Mouse (Mus musculus): ENCODE results near the gene Rgl3. TPM values are rescaled to one million over a fixed set of nuclear protein-coding genes. Genes with fewer than 3 reads are reported as not detected.

Gene Rgl3
- total RNA-seq, 2 experiments from 2014 or later = 0.18 to 0.21 TPM

GRCm38 (mm10) chr9:21955225-21955569 lies 34.0 kb downstream of the Rgl3 start:
- no peak for DNase-seq
- intact Hi-C loops (cut with DNase I; ENCODE audit: low total_unique reads) = no loop called here

GRCm38 (mm10) chr9:21954635-21955034 lies 34.6 kb downstream of the Rgl3 start:
- intact Hi-C loops (cut with DNase I; ENCODE audit: low total_unique reads) = no loop called here
- no peak for DNase-seq

DNA sequence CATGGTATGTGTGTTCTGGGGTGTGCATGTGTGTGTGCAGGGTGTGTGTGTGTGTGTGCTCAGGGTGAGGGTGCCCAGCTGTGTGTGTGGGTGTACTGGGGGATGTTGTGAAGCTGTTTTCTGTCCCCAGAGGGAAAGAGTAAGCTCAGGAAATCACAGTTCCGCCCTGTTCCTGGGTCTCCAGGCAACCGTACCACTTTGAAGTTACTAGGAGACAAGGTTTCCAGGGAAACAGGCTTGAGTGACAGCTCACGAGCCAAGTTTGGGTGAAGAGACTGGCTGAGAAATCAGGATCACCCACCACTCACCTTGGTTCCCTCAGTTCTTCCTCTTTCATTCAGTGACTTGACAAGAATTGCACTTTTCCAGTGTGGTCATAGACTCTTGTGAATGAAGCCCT lies 35.6 kb downstream of the Rgl3 start:
- no peak for DNase-seq
- intact Hi-C loops (cut with DNase I; ENCODE audit: low total_unique reads) = no loop called here

GRCm38 (mm10) chr9:21951977-21952376 lies 37.3 kb downstream of the Rgl3 start:
- no peak for DNase-seq
- intact Hi-C loops (cut with DNase I; ENCODE audit: low total_unique reads) = no loop called here

DNA sequence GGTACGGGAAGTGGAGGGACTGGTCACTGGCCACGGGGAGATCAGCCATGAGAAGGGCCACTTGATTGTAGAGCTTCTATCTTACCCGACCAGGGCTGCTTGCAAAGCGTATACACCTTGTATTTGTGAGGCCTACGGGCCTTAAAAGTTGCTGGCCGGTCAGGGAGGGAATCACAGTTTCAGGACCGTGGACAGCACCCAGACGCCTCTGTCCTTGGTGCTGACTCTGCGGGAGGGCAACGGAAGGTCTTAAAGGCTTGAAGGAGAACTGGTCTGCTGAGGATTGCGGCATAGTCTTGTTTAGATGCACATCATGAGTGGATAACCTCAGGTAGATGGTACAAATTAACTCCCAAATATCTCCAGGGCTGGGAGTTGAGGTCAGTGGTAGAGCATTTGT lies 38.9 kb downstream of the Rgl3 start:
- intact Hi-C loops (cut with DNase I; ENCODE audit: low total_unique reads) = no loop called here
- peak; percentile 62 for DNase-seq

DNA sequence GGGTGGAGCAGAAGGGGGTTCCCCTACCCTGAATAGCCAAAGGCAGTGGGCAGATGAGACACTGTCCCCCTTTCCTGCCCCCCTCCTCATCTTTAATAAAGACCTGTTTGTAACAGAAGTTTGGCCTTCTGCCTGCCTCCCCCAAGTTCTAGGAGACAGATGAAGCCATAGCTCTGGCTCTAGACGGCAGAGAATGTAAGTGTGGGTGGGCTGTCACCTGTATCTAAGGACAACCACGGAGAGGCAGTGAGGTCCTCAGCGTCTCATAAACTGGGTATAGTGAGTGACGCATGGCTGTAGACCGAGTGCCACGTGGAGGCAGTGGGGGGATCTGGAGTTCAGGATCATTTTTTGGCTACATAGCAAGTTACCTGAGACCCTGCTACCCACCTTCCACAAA lies 40.5 kb downstream of the Rgl3 start:
- DNase-seq = no peak
- intact Hi-C loops (cut with DNase I; ENCODE audit: low total_unique reads) = no loop called here

DNA sequence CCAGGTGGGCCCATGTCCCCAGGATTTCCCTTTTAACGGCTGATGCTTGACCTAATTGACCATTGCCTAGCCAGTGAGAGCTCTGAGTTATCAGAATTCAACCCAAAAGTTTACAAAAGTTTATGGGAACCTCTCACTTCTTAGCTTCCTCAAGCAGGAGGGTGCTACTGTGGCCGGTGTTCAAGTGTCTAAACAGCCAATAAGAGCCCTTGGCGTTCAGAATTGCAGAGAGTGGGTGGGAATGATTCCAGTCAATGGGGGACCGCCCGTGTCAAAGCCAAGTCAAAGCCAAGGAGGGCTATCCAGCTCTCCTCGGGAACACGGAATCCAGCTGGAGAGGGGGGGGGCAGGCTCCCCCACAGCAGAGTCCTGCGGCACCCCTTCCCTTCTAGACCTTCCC lies 41.1 kb downstream of the Rgl3 start:
- intact Hi-C loops (cut with DNase I; ENCODE audit: low total_unique reads) = no loop called here
- no peak for DNase-seq

GRCm38 (mm10) chr9:21947540-21948130 lies 41.6 kb downstream of the Rgl3 start:
- DNase-seq = no peak
- intact Hi-C loops (cut with DNase I; ENCODE audit: low total_unique reads) = no loop called here

DNA sequence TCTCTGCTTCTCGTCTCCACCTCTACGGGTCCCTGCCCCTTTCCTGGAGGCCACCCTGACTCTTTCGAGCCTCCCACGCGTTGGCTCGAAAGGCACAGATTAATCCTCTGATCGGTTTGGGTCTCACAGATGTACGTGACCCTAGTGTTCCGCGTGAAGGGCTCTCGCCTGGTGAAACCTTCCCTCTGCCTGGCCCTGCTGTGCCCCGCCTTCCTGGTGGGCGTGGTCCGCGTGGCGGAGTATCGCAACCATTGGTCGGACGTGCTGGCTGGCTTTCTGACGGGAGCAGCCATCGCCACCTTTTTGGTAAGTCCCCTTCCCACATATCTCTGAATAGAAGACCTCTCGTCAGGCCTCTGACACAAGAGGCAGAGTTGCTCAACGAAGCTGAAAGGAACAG lies 45.0 kb downstream of the Rgl3 start:
- no peak for DNase-seq
- intact Hi-C loops (cut with DNase I; ENCODE audit: low total_unique reads) = no loop called here

GRCm38 (mm10) chr9:21943638-21944037 lies 45.6 kb downstream of the Rgl3 start:
- intact Hi-C loops (cut with DNase I; ENCODE audit: low total_unique reads) = no loop called here
- DNase-seq = no peak

GRCm38 (mm10) chr9:21943046-21943445 lies 46.2 kb downstream of the Rgl3 start:
- DNase-seq = no peak
- intact Hi-C loops (cut with DNase I; ENCODE audit: low total_unique reads) = no loop called here

- intact Hi-C loops (cut with DNase I; ENCODE audit: low total_unique reads) = no loop called here
- no peak for DNase-seq
Measured at GRCm38 (mm10) chr9:21938234-21938855, 50.9 kb downstream of the Rgl3 start.

DNA sequence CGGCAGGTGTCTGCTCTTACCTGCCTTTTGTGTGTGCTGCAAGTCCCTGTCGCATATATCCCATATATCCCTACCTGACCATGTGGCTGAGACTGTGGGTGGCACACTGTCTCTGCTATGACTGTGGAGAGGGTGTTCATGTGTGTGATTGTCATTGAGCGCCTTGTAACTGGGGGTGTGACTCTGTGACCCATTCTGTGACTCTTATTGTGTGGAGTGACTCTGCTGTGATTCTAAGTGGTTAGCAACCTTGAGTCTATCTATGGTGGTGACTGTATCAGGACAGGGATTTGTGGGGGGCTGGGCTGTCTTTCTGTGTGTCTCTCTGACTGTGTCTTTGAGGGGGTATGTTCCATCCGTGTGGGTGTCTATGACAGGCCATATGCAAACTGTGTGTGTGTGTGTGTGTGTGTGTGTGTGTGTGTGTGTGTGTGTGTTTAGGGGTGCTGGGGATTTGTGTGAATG lies 51.5 kb downstream of the Rgl3 start:
- intact Hi-C loops (cut with DNase I; ENCODE audit: low total_unique reads) = no loop called here
- DNase-seq = no peak

- intact Hi-C loops (cut with DNase I; ENCODE audit: low total_unique reads) = no loop called here
- peak; percentile 96 for DNase-seq
Measured at GRCm38 (mm10) chr9:21936692-21937570, 52.3 kb downstream of the Rgl3 start, which contains the start of gene Plppr2. Gene Plppr2 (plus strand): TSS chr9:21937033.

DNA sequence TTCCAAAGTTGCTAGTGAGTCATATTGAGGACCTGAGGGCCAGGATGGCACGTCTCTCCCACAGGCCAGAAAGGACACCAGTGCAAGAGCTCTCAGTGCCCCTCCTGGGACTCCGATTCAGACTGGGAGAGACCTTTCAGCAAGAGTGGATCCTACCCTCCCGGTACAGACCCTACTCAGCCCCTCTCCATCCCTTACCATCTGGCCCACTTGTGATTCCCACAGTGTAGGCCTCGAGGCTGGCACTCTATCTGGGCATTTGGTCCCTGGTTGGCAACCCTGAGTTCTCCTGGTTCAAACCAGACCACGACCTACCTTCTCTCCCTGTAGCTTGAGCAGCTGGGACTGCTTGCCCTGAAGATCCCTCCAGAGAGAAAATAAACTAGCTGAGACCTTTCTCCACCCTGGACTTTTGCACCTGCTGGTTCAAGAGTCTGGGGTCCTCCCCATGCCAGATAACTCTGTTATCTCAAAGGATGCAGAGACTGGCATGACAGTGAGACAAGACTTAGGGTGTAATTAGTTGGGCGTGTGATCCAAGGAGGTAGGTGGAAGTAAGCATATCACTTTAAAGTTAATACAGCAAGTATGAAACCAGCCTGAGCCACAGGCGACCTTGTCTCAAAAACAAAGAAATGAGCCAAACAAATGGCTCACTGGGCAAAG lies 53.6 kb downstream of the Rgl3 start:
- intact Hi-C loops (cut with DNase I; ENCODE audit: low total_unique reads) = no loop called here
- no peak for DNase-seq

- intact Hi-C loops (cut with DNase I; ENCODE audit: low total_unique reads) = no loop called here
- no peak for DNase-seq
Measured at GRCm38 (mm10) chr9:21934021-21934420, 55.2 kb downstream of the Rgl3 start.

- intact Hi-C loops (cut with DNase I; ENCODE audit: low total_unique reads) = no loop called here
- DNase-seq = no peak
Measured at GRCm38 (mm10) chr9:21932445-21933137, 56.7 kb downstream of the Rgl3 start.

- intact Hi-C loops (cut with DNase I; ENCODE audit: low total_unique reads) = no loop called here
- no peak for DNase-seq
Measured at GRCm38 (mm10) chr9:21932006-21932405, 57.2 kb downstream of the Rgl3 start.

GRCm38 (mm10) chr9:21929208-21929607 lies 60.0 kb downstream of the Rgl3 start:
- intact Hi-C loops (cut with DNase I; ENCODE audit: low total_unique reads) = no loop called here

More at GRCm38 (mm10) chr9:21929208-21929607, 60.0 kb downstream of the Rgl3 start:
- no peak for DNase-seq

Measured in gastrocnemius, postnatal 14 days (tissue).